Mouse (Mus musculus) bone marrow, adult 2 months (tissue): ENCODE results near the gene Slc22a3.

Source experiments
- CTCF ChIP-seq: fragments of 200-500 bp; IDR thresholded peaks from 2 replicates; pipeline ENCODE4 v1.5.1; 2011; ENCODE audit warnings: low read length, control low read depth; ENCODE audit not compliant: control insufficient read depth, insufficient read depth
- POLR2A ChIP-seq: fragments of 200-500 bp; IDR thresholded peaks from 2 replicates; pipeline ENCODE4 v1.6.1; 2011; ENCODE audit warnings: low read depth, mild to moderate bottlenecking, control low read depth, low read length, borderline replicate concordance; ENCODE audit not compliant: control insufficient read depth

- no peak for TF ChIP-seq CTCF
- no peak for TF ChIP-seq POLR2A
These were observed 8.1 kb downstream of the Slc22a3 start for GRCm38 (mm10) chr17:12499426-12499825.
